Mouse (Mus musculus): ENCODE measurements around the gene Pidd1.

GRCm38 (mm10) chr7:141439140-141439679, 4.6 kb downstream of the Pidd1 start:
- TF ChIP-seq CTCF (IDR thresholded peaks at IDR 0.05; ENCODE audit: extremely low read depth, insufficient read depth, low read length) (no peak), POLR2A (IDR thresholded peaks at IDR 0.05; ENCODE audit: extremely low read depth, insufficient read depth, low read length) (no peak)
